Mouse (Mus musculus) duodenum, adult 2 months (tissue): ENCODE results near the gene Eef1akmt1. TPM values are rescaled to one million over a fixed set of nuclear protein-coding genes. Genes with fewer than 3 reads are reported as not detected.

Experiments
- polyA plus RNA-seq: library from polyadenylated mRNA; depleted of rRNA; stranded (reverse); fragments of >200 nt; gene quantifications from 2 replicates; pipeline ENCODE4 v1.2.3, GENCODE M21; 2012; ENCODE audit warnings: low replicate concordance; rRNA removed

Gene Eef1akmt1
- 5.1 and 6.3 TPM in 2 replicates for polyA plus RNA-seq

DNA sequence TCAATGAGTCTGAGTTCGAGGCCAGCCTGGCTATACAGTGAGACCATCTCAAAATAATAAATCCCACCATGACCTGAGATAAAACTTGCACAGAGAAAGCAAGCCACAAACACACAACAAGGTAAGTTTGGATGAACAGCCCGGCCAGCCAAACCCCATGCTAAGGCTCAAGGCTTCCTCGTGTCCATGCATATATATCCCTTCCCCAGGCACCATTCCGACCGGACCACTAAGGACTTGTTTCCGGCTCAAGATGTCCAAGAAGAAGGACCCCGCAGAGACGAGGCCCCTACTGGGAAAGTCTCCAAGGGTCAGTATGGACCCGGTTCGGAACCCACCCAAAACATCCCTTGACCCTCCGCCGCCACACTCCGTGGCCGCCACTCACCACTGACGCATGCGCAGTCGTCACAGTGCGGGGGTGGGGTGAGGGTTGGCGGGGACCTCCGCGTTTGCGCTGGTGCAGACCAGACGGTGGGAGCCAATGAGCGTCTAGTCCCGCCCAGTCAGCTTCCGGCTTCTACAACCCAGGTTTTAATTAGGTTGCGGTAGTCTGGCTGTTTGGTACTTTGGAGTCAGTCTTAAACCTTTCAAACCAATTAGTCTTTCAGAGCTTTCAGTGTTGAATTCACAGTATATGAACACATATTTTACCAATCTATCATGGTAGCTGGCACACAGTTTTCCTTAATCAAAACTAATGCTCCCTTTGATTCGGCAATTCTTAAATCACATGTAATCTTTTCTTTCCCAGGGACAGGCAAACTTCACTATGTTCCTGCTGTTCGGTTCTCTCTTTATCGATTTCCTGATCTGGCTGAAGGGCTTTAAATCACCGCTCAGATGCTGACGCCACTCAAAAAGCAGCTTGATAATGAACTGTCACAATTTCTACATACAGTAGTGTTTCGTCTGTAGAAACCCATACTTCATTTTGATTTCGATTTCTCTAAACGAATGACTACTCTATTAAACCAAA is at the start of gene Eef1akmt1:
Gene Eef1akmt1, minus strand, starts transcription at position 458 of the 979 bp plus-strand sequence.

DNA sequence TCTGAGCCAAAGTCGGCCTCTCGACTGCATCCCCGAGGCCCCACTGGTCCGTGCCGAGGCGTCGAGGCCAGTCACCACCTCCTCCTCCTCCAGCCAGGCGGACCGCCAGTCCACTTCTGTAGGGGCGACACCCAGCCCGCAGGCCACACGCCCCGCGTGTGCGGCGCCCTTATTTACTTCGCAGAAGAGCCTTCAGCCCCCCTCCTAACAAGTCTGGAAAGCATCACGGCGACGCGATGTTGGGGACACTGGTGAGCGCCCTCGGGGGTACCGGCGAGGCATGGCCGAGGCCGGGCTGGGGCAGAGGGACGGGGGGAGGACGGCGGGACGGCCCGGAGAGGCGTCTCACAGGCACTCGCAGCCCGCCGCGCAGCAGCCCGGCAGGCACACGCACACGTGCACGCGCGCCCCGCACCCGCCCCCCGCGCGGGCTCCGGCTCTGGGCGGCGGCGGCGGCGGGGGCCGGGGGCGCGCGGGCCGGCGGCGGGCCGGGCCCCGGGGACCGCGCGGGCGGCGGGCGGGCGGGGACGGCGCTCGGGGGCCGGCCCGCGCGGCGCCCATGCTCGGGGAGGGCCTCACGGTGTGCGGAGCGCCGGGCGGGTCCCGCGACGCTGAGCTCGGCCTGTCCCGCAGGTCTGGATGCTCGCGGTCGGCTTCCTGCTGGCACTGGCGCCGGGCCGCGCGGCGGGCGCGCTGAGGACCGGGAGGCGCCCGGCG is 46.6 kb downstream of the Eef1akmt1 start, which contains the start of gene Il17d:
Gene Il17d, plus strand, starts transcription at position 107 of the 717 bp plus-strand sequence.

Other genes with a start within 250 kb of the Eef1akmt1 start
- 115 and 192 TPM in 2 replicates for gene Cryl1, start 173.1 kb downstream of the Eef1akmt1 start, polyA plus RNA-seq
- gene Ift88, start 147.6 kb downstream of the Eef1akmt1 start, polyA plus RNA-seq: 0.23 and 1.2 TPM in 2 replicates
- gene Il17d, start 46.8 kb downstream of the Eef1akmt1 start, polyA plus RNA-seq: 6.3 and 14.7 TPM in 2 replicates
- gene Xpo4, start 93.8 kb upstream of the Eef1akmt1 start, polyA plus RNA-seq: 0.34 and 0.79 TPM in 2 replicates
- gene Gm49361, start 174.5 kb upstream of the Eef1akmt1 start, polyA plus RNA-seq: not detected in 2 replicates
- 14.1 and 15.9 TPM in 2 replicates for gene Lats2, start 186.8 kb upstream of the Eef1akmt1 start, polyA plus RNA-seq
- gene Sap18, start 226.6 kb upstream of the Eef1akmt1 start, polyA plus RNA-seq: 3.9 and 27.6 TPM in 2 replicates